Mouse (Mus musculus) right cerebral cortex, postnatal 36 days (tissue): ENCODE measurements at regions not wholly inside any gene's neighbourhood (a gene's known extent, or its start where the extent isn't known, plus 50 kb on each side); places are given as distances from the start of the nearest gene placed in this dataset.

Source experiments
- DNase-seq, 2 experiments: peaks; one replicate each; pipeline ENCODE4 v3.0.0; 2022; ENCODE audit warnings: low spot score in 2 of 2, mixed read lengths in 1 of 2

- no peak for DNase-seq
Observed at GRCm38 (mm10) chr12:7192591-7192990, 784.9 kb upstream of the Apob start.

- no peak for DNase-seq
Observed at GRCm38 (mm10) chr12:7198098-7198497, 779.4 kb upstream of the Apob start.

- DNase-seq, result no peak
Observed at GRCm38 (mm10) chr12:7200879-7201278, 776.6 kb upstream of the Apob start.

DNA sequence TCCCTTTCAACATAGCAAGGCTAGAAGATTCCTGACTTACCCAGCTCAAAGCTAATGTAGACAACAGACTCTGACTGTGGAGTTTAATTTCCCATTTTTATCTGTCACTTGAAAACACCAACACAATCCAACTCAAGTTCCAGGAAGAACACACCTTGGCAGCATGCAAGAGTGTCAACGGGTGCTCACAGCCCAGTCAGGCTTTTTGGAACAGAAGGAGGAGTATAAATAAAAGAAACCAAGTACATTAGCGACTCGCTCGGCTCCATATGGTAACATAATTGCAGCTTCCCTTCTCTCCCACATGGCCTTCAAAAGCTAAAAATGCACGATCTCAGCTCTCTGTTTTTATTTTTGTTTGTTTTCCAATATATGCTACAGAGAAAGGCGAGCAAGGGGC lies 761.8 kb upstream of the Apob start:
- DNase-seq, result peak; percentile 21 to 40

DNA sequence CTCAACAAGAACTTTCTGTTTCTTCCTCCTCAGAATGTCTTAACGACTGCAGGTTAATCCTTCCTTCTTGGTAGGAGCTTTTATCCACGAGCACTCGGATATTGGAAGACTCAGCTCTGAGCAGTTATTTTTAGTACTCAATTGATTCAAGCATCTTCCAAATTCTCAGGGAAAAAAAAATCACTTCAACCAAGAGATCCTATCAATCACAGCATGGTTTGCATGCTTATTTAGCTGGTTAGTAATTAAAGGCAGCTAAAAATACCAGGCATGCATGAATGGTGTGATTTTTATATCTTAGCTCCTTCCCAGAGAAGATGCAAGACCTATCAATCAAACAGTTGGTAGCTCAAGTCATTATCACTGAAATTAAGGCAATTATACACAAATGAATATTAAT lies 759.9 kb upstream of the Apob start:
- no peak for DNase-seq

GRCm38 (mm10) chr12:7228124-7228523 lies 749.3 kb upstream of the Apob start:
- DNase-seq, result peak; percentile 4 to 53

DNA sequence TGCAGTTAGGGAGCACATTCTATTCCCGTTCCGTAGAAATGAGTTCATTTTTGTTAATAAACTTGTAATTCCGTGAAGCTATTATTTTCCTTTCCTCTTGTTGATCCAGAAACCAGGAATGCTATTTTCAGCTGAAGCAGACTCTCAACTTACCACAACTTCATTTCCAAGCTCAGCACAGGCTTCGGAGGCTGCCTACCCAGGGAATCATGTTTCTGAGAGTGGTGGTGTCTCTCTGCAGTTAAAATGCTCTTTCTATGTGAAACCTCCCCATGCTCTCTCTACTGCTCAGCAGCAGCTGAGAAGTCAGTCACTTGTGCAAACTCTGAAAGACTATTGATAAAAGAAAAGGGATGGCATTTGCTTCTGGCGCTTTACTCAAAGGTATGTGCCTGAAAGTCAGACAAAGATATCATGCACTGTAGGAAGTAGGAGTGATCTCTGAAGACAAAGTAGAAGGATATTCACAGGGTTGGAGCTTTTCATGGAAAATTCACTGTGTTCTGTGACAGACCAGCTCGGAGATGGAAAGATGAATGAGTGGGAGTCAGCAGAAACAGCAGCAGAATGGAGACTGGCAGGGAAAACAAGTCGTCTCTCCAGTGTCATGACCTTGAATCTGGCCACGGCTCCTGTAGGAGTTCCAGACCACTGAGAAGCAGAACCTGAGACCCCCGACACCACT lies 748.8 kb upstream of the Apob start:
- DNase-seq, result peak in 1 of 2 experiments; percentile 32

DNA sequence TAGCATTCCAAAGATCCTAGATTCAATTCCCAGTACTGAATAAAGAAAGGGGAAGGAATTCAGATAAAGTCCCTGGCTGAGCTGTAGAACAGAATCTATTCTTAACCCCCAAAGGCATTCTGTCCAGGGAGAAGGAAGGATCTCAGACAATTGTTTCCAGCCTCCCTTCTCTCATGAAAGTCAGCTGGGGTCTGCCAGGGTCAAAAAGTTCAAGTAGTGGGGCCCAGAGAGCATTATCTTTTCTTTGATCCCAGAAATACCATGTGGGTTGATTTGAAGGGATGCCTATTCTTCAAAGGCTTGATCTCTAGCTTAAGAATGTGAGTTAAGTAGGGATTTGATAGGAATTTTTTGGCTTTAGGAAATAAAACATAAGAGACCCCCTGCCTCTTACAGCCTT lies 727.1 kb upstream of the Apob start:
- DNase-seq, result no peak

DNA sequence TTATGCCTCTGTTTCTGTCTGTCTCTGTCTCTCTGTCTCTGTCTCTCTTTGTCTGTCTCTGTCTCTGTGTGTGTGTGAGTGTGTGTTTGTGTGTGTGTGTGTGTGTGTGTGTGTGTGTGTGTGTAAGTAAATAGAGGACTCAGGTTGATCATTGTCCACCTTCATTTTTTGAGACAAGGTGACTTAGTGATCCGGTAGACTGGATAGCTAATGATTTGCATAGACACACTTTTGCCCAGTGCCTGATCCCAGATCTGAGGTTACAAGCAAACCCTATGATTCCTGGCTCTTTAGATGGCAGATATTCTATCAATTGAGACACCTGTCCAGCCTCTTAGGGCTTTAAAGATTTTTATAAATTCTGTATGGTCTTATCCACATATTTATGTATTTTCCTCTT lies 706.9 kb upstream of the Apob start:
- no peak for DNase-seq

DNA sequence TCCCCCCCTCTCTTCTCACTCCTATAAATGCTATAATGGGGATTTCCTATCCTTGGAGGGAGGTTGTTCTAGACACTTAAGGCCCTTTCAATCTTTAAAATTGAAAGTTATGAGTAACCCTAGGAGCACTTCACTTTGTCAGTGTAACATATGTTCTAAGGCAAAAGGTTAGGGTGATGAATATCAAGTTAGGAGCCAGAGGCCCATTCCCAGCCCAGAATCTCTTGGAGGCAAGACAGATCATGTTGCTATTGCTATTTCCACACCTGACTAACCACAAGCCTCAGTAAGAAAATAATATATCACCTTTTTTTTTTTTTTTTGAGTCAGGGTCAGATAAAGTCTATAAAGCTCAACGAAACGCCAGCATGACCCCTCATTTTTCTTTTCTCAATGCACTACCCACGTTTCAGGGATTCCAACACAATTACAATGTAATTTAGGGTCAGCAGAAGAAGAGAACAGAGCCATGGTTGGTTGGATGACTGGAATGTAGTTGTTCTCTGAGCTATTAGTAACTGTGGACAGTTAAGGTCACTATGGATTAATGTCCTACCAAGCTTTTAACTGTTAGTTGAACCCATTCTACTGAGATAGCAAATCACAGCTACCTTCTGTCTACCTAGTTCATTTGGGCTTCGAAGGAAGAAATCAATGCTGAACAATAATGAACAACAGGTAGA lies 693.0 kb upstream of the Apob start:
- DNase-seq, result no peak

DNA sequence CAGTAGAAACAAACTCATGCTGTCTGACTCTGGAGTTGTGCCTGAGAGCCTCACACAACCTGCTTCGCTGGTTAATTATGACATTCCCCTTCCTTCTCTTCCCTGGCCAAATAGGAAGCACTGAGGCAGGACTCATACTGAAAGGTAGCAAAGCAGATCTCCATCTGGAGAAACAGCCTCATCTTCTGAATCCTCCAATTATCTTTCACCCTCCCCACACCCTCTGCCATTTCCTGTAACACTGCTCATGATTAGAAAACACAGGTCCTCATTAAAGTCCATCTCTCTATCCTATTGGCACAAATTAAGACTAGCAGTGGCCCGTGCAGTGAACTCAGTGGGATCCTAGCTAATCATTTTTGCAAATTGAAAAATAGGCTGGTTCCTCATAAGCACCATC lies 685.9 kb upstream of the Apob start:
- DNase-seq, result no peak

DNA sequence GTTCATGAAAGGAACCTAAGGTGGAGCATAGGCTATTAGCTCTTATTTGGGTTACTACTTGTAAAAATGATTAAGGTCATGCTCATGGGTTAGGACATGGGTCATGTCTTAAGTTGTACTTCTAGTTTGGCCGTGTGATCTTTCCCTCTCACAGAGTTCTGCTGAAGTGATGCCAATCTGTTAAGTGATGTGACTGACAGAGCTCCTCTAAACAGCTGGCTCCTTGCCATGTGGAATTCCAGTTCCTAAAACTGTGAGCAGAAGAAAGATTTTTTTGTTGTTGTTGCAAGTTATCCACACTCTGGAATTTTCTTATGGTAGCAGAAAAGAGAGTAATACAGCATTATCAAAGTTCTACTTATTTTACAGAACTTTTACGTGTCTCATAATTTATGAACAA lies 680.4 kb upstream of the Apob start:
- no peak for DNase-seq

- DNase-seq, result no peak
Observed at GRCm38 (mm10) chr12:7321453-7321852, 656.0 kb upstream of the Apob start.

- DNase-seq, result peak; percentile 40 to 68
Observed at GRCm38 (mm10) chr12:7328620-7329019, 648.8 kb upstream of the Apob start.
